Mouse (Mus musculus): ENCODE measurements around the gene Itgb3.

GRCm38 (mm10) chr11:104579575-104579974, 28.2 kb upstream of the Itgb3 start:
- TF ChIP-seq POLR2A (IDR thresholded peaks at IDR 0.05; ENCODE audit: control insufficient read depth, extremely low read depth, insufficient read depth, low read length, poor library complexity) = no peak
- TF ChIP-seq CTCF (IDR thresholded peaks at IDR 0.05; ENCODE audit: borderline replicate concordance, control insufficient read depth, extremely low read depth, insufficient read depth, low read length, poor library complexity) = no peak

Measured in thymus, adult 2 months (tissue).